Mouse (Mus musculus) kidney, adult 2 months (tissue): ENCODE measurements around the gene Nup214. TPM values are rescaled to one million over a fixed set of nuclear protein-coding genes. Genes with fewer than 3 reads are reported as not detected.

Experiments used
- DNase-seq: peaks from one replicate; pipeline ENCODE4 v3.0.0; 2021
- H3K27ac ChIP-seq: fragments of 200-500 bp; 2 replicates; pipeline ENCODE4 v1.5.1; 2012; ENCODE audit warnings: low read depth, low read length, control low read depth, inconsistent platforms; ENCODE audit not compliant: insufficient read depth
- H3K27me3 ChIP-seq: fragments of 200-500 bp; replicated peaks from 2 replicates; pipeline ENCODE4 v1.6.1; 2012; ENCODE audit warnings: mild to moderate bottlenecking, moderate library complexity, low read length, inconsistent platforms; ENCODE audit not compliant: control insufficient read depth, insufficient read depth
- H3K36me3 ChIP-seq: fragments of 200-500 bp; 2 replicates; pipeline ENCODE4 v1.6.1; 2012; ENCODE audit warnings: mild to moderate bottlenecking, moderate library complexity, low read length, inconsistent platforms; ENCODE audit not compliant: control insufficient read depth, insufficient read depth
- H3K4me1 ChIP-seq: fragments of 200-500 bp; 2 replicates; pipeline ENCODE4 v1.6.1; 2011; ENCODE audit warnings: low read length; ENCODE audit not compliant: control insufficient read depth, insufficient read depth
- H3K4me3 ChIP-seq: fragments of 200-500 bp; 2 replicates; pipeline ENCODE4 v1.5.1; 2011; ENCODE audit warnings: mild to moderate bottlenecking, low read depth, low read length, control low read depth; ENCODE audit not compliant: insufficient read depth
- CTCF ChIP-seq: fragments of 200-500 bp; conservative IDR thresholded peaks from 2 replicates; pipeline ENCODE4 v1.5.1; 2011; ENCODE audit warnings: low read depth, mild to moderate bottlenecking, control low read depth, low read length, moderate library complexity, mixed read lengths; ENCODE audit not compliant: insufficient read depth, insufficient read length
- POLR2A ChIP-seq: fragments of 200-500 bp; IDR thresholded peaks from one replicate; pipeline ENCODE4 v1.6.1; 2011; ENCODE audit warnings: low read depth, low read length, control low read depth
- WGBS: fragments of 180-500 bp; shearing (Covaris S2); methylation state at CpG from one replicate; pipeline ENCODE4 v1.1.7; 2018; 5-methylcytosine and 5-hydroxymethylcytosine counted together
- polyA plus RNA-seq: library from polyadenylated mRNA; depleted of rRNA; stranded (reverse); fragments of >200 nt; gene quantifications from 2 replicates; pipeline ENCODE4 v1.2.3, GENCODE M21; 2012

The Nup214 gene
- polyA plus RNA-seq, 1 experiment = 41.8 TPM

- DNase-seq = no peak
- 94% methylated on average over 7 of the region's 7 CpGs for WGBS
- Histone ChIP-seq H3K4me1 (no peaks in the 10 kb centered on the region), H3K27ac (no peak overlapping the region), H3K4me3 (no peak overlapping the region), H3K36me3 (no peaks in the 10 kb centered on the region; the same call in 1 of the 2 replicates), H3K27me3 (no peaks in the 10 kb centered on the region)
- TF ChIP-seq POLR2A = no peak
- no peak for TF ChIP-seq CTCF
These were observed 78.2 kb downstream of the Nup214 start for GRCm38 (mm10) chr2:32052418-32052817.

- DNase-seq = no peak
- TF ChIP-seq CTCF (no peak), POLR2A (no peak)
- Histone ChIP-seq H3K4me3 (no peak overlapping the region), H3K36me3 (no peaks in the 10 kb centered on the region), H3K27ac (no peak overlapping the region), H3K4me1 (no peaks in the 10 kb centered on the region), H3K27me3 (no peaks in the 10 kb centered on the region)
- 78% methylated on average over 7 of the region's 7 CpGs for WGBS
These were observed 81.2 kb downstream of the Nup214 start for GRCm38 (mm10) chr2:32055357-32055965.

GRCm38 (mm10) chr2:32056524-32056923 is 82.3 kb downstream of the Nup214 start:
- H3K27me3 ChIP-seq = no peaks in the 10 kb centered on the region
- H3K27ac ChIP-seq = no peak overlapping the region
- no peak for DNase-seq
- no peak overlapping the region for H3K4me3 ChIP-seq
- no peaks in the 10 kb centered on the region for H3K4me1 ChIP-seq
- WGBS = 91% methylated on average over 10 of the region's 10 CpGs
- no peaks in the 10 kb centered on the region for H3K36me3 ChIP-seq
- TF ChIP-seq POLR2A (no peak), CTCF (no peak)

GRCm38 (mm10) chr2:32057360-32057759 is 83.1 kb downstream of the Nup214 start:
- no peak for DNase-seq
- no peaks in the 10 kb centered on the region for H3K27me3 ChIP-seq
- no peak overlapping the region for H3K27ac ChIP-seq
- no peaks in the 10 kb centered on the region for H3K4me1 ChIP-seq
- no peaks in the 10 kb centered on the region for H3K36me3 ChIP-seq
- TF ChIP-seq CTCF (no peak), POLR2A (no peak)
- 75% methylated on average over 2 of the region's 2 CpGs for WGBS
- no peak overlapping the region for H3K4me3 ChIP-seq

GRCm38 (mm10) chr2:32057794-32058193 is 83.6 kb downstream of the Nup214 start:
- no peak for DNase-seq
- Histone ChIP-seq H3K36me3 (no peaks in the 10 kb centered on the region), H3K27ac (no peak overlapping the region), H3K4me1 (no peaks in the 10 kb centered on the region), H3K4me3 (no peak overlapping the region), H3K27me3 (no peaks in the 10 kb centered on the region)
- 86% methylated on average over 4 of the region's 4 CpGs for WGBS
- no peak for TF ChIP-seq POLR2A
- TF ChIP-seq CTCF = no peak

GRCm38 (mm10) chr2:32058241-32058640 is 84.0 kb downstream of the Nup214 start:
- TF ChIP-seq POLR2A = no peak
- TF ChIP-seq CTCF = no peak
- no peak for DNase-seq
- Histone ChIP-seq H3K27ac (no peak overlapping the region), H3K27me3 (no peaks in the 10 kb centered on the region), H3K4me3 (no peak overlapping the region), H3K36me3 (no peaks in the 10 kb centered on the region), H3K4me1 (no peaks in the 10 kb centered on the region)
- WGBS = 84% methylated on average over 9 of the region's 9 CpGs

- no peak for DNase-seq
- no peak for TF ChIP-seq CTCF
- TF ChIP-seq POLR2A = no peak
- Histone ChIP-seq H3K36me3 (no peaks in the 10 kb centered on the region), H3K4me3 (no peak overlapping the region), H3K27me3 (no peaks in the 10 kb centered on the region), H3K27ac (no peak overlapping the region), H3K4me1 (no peaks in the 10 kb centered on the region)
- WGBS = 51% methylated on average over 5 of the region's 5 CpGs
These were observed 84.5 kb downstream of the Nup214 start for GRCm38 (mm10) chr2:32058716-32059115.

- TF ChIP-seq POLR2A (no peak), CTCF (no peak)
- Histone ChIP-seq H3K4me1 (no peaks in the 10 kb centered on the region), H3K27ac (no peak overlapping the region), H3K36me3 (no peaks in the 10 kb centered on the region), H3K4me3 (no peak overlapping the region), H3K27me3 (no peaks in the 10 kb centered on the region)
- DNase-seq = no peak
- 69% methylated on average over 6 of the region's 6 CpGs for WGBS
These were observed 85.4 kb downstream of the Nup214 start for GRCm38 (mm10) chr2:32059613-32060012.
